9 mouse cellular contexts compared by ENCODE assay signal in genomic region chr1:176275611-176275980, GRCm38 (mm10). TPM values are rescaled to one million over a fixed set of nuclear protein-coding genes. Genes with fewer than 3 reads are reported as not detected.
A peak's percentile ranks its signal among the peaks of the same experiment; 100 is the strongest.
DNase-seq lines count a peak whose midpoint lies in the region; ATAC-seq and TF ChIP-seq lines count a peak whose summit lies in the region.
"Had no signal": no experiment of that assay in that cellular context is flagged by ENCODE, and none has a peak within 500 bp of the region (broad histone marks: within the 10 kb centered on the region; RNA-seq: fewer than 3 reads in every experiment).

No protein-coding gene starts in this region.

- TF ChIP-seq CTCF in embryonic fibroblast, embryonic 13.5 days (IDR thresholded peaks at IDR 0.05; ENCODE audit: borderline replicate concordance, insufficient read depth, low read length) = no peak

- no peaks in the 10 kb centered on the region for H3K9me3 ChIP-seq in kidney, embryonic 15.5 days (replicated peaks)
- H3K9me3 ChIP-seq in intestine, embryonic 15.5 days = no peaks in the 10 kb centered on the region
- H3K9me3 ChIP-seq in neural tube, embryonic 12.5 days = no peaks in the 10 kb centered on the region

- H3K27ac ChIP-seq in kidney, embryonic 15.5 days = no peak overlapping the region
- H3K27ac ChIP-seq in embryonic fibroblast, embryonic 13.5 days (ENCODE audit: insufficient read depth, low read length) = no peak overlapping the region
- no peak overlapping the region for H3K27ac ChIP-seq in intestine, embryonic 15.5 days
- H3K27ac ChIP-seq in neural tube, embryonic 12.5 days = no peak overlapping the region

- peak overlapping the region; percentile 60 for H3K4me3 ChIP-seq in kidney, embryonic 15.5 days (replicated peaks)
- H3K4me3 ChIP-seq in embryonic fibroblast, embryonic 13.5 days (ENCODE audit: insufficient read depth, low read length) = peak overlapping the region; percentile 29
- peak overlapping the region; percentile 49 for H3K4me3 ChIP-seq in intestine, embryonic 15.5 days (replicated peaks)
- peak overlapping the region; percentile 52 for H3K4me3 ChIP-seq in neural tube, embryonic 12.5 days
- H3K4me3 ChIP-seq: myocyte had no signal

- H3K9ac ChIP-seq in kidney, embryonic 15.5 days = 0 out of 2 replicates have a peak overlapping the region, but pooled peaks have one; percentile 44
- H3K9ac ChIP-seq in intestine, embryonic 15.5 days = peak overlapping the region; percentile 41
- peak overlapping the region; percentile 64 for H3K9ac ChIP-seq in neural tube, embryonic 12.5 days

- H3K4me2 ChIP-seq in kidney, embryonic 15.5 days = peak overlapping the region; percentile 96
- H3K4me2 ChIP-seq in intestine, embryonic 15.5 days (replicated peaks) = peak overlapping the region; percentile 98
- H3K4me2 ChIP-seq in neural tube, embryonic 12.5 days (replicated peaks) = peak overlapping the region; percentile 86

- 13% methylated on average over 11 of the region's 11 CpGs for WGBS in kidney, embryonic 15.5 days
- WGBS in intestine, embryonic 15.5 days = 13% methylated on average over 11 of the region's 11 CpGs
- WGBS in neural tube, embryonic 12.5 days = 9% methylated on average over 11 of the region's 11 CpGs

- ATAC-seq in kidney, embryonic 15.5 days (replicated peaks; ENCODE audit: low FRiP score) = peak; percentile 5; the same call in 1 of the 2 replicates
- ATAC-seq in intestine, embryonic 15.5 days = 0 out of 2 replicates have a peak, but pooled peaks have one; percentile 4
- ATAC-seq in neural tube, embryonic 12.5 days (ENCODE audit: low FRiP score, low read depth) = no peak; the same call in 1 of the 2 replicates

- H3K27me3 ChIP-seq in kidney, embryonic 15.5 days = peaks cover 35% of the 10 kb centered on the region
- H3K27me3 ChIP-seq in intestine, embryonic 15.5 days (replicated peaks) = peaks cover 20% of the 10 kb centered on the region
- H3K27me3 ChIP-seq in neural tube, embryonic 12.5 days (replicated peaks) = 0 out of 2 replicates have a peak, but pooled peaks cover 2% of the 10 kb centered on the region

- no peaks in the 10 kb centered on the region for H3K36me3 ChIP-seq in kidney, embryonic 15.5 days
- H3K36me3 ChIP-seq in intestine, embryonic 15.5 days = no peaks in the 10 kb centered on the region
- no peaks in the 10 kb centered on the region for H3K36me3 ChIP-seq in neural tube, embryonic 12.5 days

- TF ChIP-seq POLR2A in embryonic fibroblast, embryonic 13.5 days (IDR thresholded peaks at IDR 0.05; ENCODE audit: low read depth, low read length) = no peak

- DNase-seq in kidney, postnatal 36 days = no peak
- DNase-seq in spleen, postnatal 14 days (ENCODE audit: low spot score in 2 of 2) = no peak
- no peak for DNase-seq in thymus, postnatal 36 days
- DNase-seq in cerebellum, adult 11-12 months = no peak

- H3K4me1 ChIP-seq in kidney, embryonic 15.5 days = peaks cover 15% of the 10 kb centered on the region
- no peaks in the 10 kb centered on the region for H3K4me1 ChIP-seq in embryonic fibroblast, embryonic 13.5 days (ENCODE audit: control insufficient read depth, insufficient read depth, low read length)
- H3K4me1 ChIP-seq in intestine, embryonic 15.5 days (replicated peaks) = peaks cover 9% of the 10 kb centered on the region
- peaks cover 3% of the 10 kb centered on the region; the same call in 1 of the 2 replicates for H3K4me1 ChIP-seq in neural tube, embryonic 12.5 days

RNA-seq across cellular contexts. Expression of gene Pld5, which starts 0.5 kb away (rescaled TPM):
- polyA plus RNA-seq in kidney, embryonic 15.5 days (2015; fragmentation: Nextera tagmentation; extraction: Ambion mirVana) = 1.9 and 2.5 TPM in 2 replicates
- 0.48 and 1.3 TPM in 2 replicates for polyA plus RNA-seq in embryonic fibroblast, embryonic 13.5 days (2011; ENCODE audit: insufficient read length, low read depth, missing spikeins)
- polyA plus RNA-seq in intestine, embryonic 15.5 days (2015; fragmentation: Nextera tagmentation; extraction: Ambion mirVana) = 0.77 and 0.90 TPM in 2 replicates
- 2.3 and 3.2 TPM in 2 replicates for polyA plus RNA-seq in neural tube, embryonic 12.5 days (2016; fragmentation: Nextera tagmentation; extraction: Ambion mirVana)
- polyA plus RNA-seq: myocyte had no signal
